Mouse (Mus musculus): ENCODE measurements at regions not wholly inside any gene's neighbourhood (a gene's known extent, or its start where the extent isn't known, plus 50 kb on each side); places are given as distances from the start of the nearest gene placed in this dataset.

GRCm38 (mm10) chr2:146611886-146612521 lies 99.9 kb upstream of the Ralgapa2 start:
- H3K27me3 ChIP-seq (ENCODE audit: control insufficient read depth, insufficient read depth, low read length) = no peaks in the 10 kb centered on the region
- no peaks in the 10 kb centered on the region for H3K36me3 ChIP-seq (ENCODE audit: control insufficient read depth, insufficient read depth, low read length)
- H3K9ac ChIP-seq (ENCODE audit: low read depth, low read length) = no peak overlapping the region
- H3K4me1 ChIP-seq (ENCODE audit: control insufficient read depth, insufficient read depth, low read length) = no peaks in the 10 kb centered on the region
- H3K4me3 ChIP-seq = no peak overlapping the region
- peak; percentile 55 to 73 for DNase-seq
- no peaks in the 10 kb centered on the region for H3K79me2 ChIP-seq (replicated peaks; ENCODE audit: control insufficient read depth, insufficient read depth, low read length)
- intact Hi-C loops (cut with DNase I) = loop anchor here (5.0 kb wide), 3 partner anchors 95 to 655 kb away; no protein-coding TSS in a partner anchor
- 38% methylated on average over 6 of the region's 6 CpGs for WGBS
- TF ChIP-seq CTCF (IDR thresholded peaks at IDR 0.05) (peak; percentile 90), POLR2A (IDR thresholded peaks at IDR 0.05; ENCODE audit: insufficient read depth, low read depth, low read length) (no peak), EP300 (IDR thresholded peaks at IDR 0.05; ENCODE audit: insufficient read depth, low read depth, low read length) (no peak)
- no peak overlapping the region for H3K27ac ChIP-seq

DNA sequence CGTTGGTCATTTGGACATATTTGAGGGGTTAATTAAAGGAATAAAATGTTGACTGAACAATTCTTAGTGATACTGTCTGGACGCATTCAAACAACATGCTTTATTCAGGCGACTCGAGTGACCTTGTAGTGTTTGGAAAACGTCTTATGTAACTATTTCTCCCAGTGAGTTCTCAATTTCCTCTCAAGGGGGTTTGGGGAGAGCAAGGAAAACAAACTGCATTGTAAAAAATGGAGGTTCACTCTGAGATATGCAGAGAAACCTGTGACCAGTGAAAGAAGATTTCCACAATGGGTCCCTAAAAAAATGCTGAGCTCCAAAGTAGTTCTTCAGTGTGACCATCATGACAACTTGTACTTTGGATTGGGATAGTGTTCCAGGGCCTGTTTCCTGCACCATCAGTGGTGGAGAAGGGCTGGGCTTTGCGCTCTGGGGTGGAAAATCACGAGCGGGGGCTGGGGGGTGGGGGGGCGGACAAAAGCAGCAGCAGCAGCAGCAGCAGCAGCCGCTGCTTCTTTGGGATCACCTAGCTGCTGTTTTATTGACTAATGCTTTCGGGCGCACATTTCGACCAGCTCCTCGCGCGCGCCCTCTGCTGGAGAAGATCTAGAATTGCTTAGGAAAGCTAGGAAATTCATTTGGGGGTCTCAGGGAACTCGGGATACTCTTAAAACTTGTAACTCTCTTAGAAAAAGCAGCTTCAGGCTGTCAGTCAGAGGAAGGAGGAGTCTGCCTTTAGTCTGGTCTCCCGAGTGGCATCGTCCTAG lies 100.6 kb upstream of the Ralgapa2 start:
- H3K4me3 ChIP-seq = no peak overlapping the region
- no peak overlapping the region for H3K9ac ChIP-seq (ENCODE audit: low read depth, low read length)
- H3K27ac ChIP-seq = no peak overlapping the region
- H3K79me2 ChIP-seq (replicated peaks; ENCODE audit: control insufficient read depth, insufficient read depth, low read length) = no peaks in the 10 kb centered on the region
- intact Hi-C loops (cut with DNase I) = loop anchor here (1.0 to 5.0 kb wide), 4 partner anchors 95 to 655 kb away; no protein-coding TSS in a partner anchor
- TF ChIP-seq POLR2A (IDR thresholded peaks at IDR 0.05; ENCODE audit: insufficient read depth, low read depth, low read length) = no peak
- TF ChIP-seq CTCF (IDR thresholded peaks at IDR 0.05) = peak; percentile 85
- no peak for TF ChIP-seq EP300 (IDR thresholded peaks at IDR 0.05; ENCODE audit: insufficient read depth, low read depth, low read length)
- 7% methylated on average over 19 of the region's 20 CpGs for WGBS
- no peaks in the 10 kb centered on the region for H3K4me1 ChIP-seq (ENCODE audit: control insufficient read depth, insufficient read depth, low read length)
- no peaks in the 10 kb centered on the region for H3K36me3 ChIP-seq (ENCODE audit: control insufficient read depth, insufficient read depth, low read length)
- no peaks in the 10 kb centered on the region for H3K27me3 ChIP-seq (ENCODE audit: control insufficient read depth, insufficient read depth, low read length)
- peak; percentile 42 to 62 for DNase-seq

DNA sequence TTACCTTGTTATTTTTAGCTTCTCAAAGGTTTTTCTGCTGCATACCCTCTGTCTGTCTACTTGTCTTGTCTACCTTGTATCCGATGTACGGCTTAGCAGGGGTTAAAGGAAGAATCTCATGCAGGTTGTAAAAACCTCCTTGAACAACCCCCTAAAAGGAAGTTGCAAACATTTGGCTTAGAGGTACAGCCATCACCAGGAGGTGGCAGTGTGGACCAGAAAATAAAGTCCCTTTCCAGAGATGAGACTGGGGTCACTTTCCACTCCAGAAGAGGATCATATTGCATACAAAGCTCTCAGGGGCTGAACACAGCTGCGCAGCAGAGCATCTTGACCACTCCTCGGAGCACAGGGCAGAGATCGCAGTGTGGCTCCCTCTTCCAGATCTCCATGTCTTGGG lies 109.0 kb upstream of the Ralgapa2 start:
- Histone ChIP-seq H3K4me1 (ENCODE audit: control insufficient read depth, insufficient read depth, low read length) (no peaks in the 10 kb centered on the region), H3K27me3 (ENCODE audit: control insufficient read depth, insufficient read depth, low read length) (no peaks in the 10 kb centered on the region), H3K4me3 (no peak overlapping the region), H3K27ac (no peak overlapping the region), H3K9ac (ENCODE audit: low read depth, low read length) (no peak overlapping the region), H3K79me2 (replicated peaks; ENCODE audit: control insufficient read depth, insufficient read depth, low read length) (no peaks in the 10 kb centered on the region), H3K36me3 (ENCODE audit: control insufficient read depth, insufficient read depth, low read length) (no peaks in the 10 kb centered on the region)
- intact Hi-C loops (cut with DNase I) = no loop called here
- TF ChIP-seq CTCF (IDR thresholded peaks at IDR 0.05) = peak; percentile 61
- no peak for TF ChIP-seq POLR2A (IDR thresholded peaks at IDR 0.05; ENCODE audit: insufficient read depth, low read depth, low read length)
- peak in 1 of 2 experiments; percentile 20 for DNase-seq
- 18% methylated on average over 5 of the region's 5 CpGs for WGBS

GRCm38 (mm10) chr2:146623052-146623451 lies 110.9 kb upstream of the Ralgapa2 start:
- TF ChIP-seq CTCF (IDR thresholded peaks at IDR 0.05) (no peak), POLR2A (IDR thresholded peaks at IDR 0.05; ENCODE audit: insufficient read depth, low read depth, low read length) (no peak), EP300 (IDR thresholded peaks at IDR 0.05; ENCODE audit: insufficient read depth, low read depth, low read length) (no peak)
- no peaks in the 10 kb centered on the region for H3K79me2 ChIP-seq (replicated peaks; ENCODE audit: control insufficient read depth, insufficient read depth, low read length)
- no peaks in the 10 kb centered on the region for H3K27me3 ChIP-seq (ENCODE audit: control insufficient read depth, insufficient read depth, low read length)
- H3K27ac ChIP-seq = no peak overlapping the region
- DNase-seq = no peak
- H3K4me3 ChIP-seq = no peak overlapping the region
- H3K4me1 ChIP-seq (ENCODE audit: control insufficient read depth, insufficient read depth, low read length) = no peaks in the 10 kb centered on the region
- H3K9ac ChIP-seq (ENCODE audit: low read depth, low read length) = no peak overlapping the region
- intact Hi-C loops (cut with DNase I) = no loop called here
- 80% methylated on average over 1 of the region's 1 CpGs for WGBS
- no peaks in the 10 kb centered on the region for H3K36me3 ChIP-seq (ENCODE audit: control insufficient read depth, insufficient read depth, low read length)

DNA sequence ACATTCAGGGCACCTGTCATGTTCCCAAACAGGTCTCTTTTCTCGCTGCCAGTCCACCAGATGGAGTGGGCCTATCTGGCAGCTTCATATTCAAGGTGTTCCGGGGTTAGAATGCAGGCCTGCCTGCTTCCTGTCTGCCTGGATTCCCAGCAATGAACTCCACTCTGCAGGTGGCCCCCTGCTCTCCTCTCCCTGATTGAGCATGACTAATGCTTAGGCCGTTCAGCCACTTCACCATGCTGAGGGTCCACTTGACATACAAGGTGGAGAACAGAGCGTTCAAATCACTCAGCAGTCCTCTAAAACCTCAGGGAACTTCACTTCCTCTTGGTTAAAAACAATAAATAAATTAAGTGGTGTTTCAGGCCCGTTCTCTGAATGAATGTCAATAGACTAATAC lies 112.1 kb upstream of the Ralgapa2 start:
- intact Hi-C loops (cut with DNase I) = no loop called here
- 68% methylated on average over 5 of the region's 5 CpGs for WGBS
- Histone ChIP-seq H3K4me1 (ENCODE audit: control insufficient read depth, insufficient read depth, low read length) (no peaks in the 10 kb centered on the region), H3K27ac (no peak overlapping the region), H3K4me3 (no peak overlapping the region), H3K79me2 (replicated peaks; ENCODE audit: control insufficient read depth, insufficient read depth, low read length) (no peaks in the 10 kb centered on the region), H3K9ac (ENCODE audit: low read depth, low read length) (no peak overlapping the region), H3K36me3 (ENCODE audit: control insufficient read depth, insufficient read depth, low read length) (no peaks in the 10 kb centered on the region), H3K27me3 (ENCODE audit: control insufficient read depth, insufficient read depth, low read length) (no peaks in the 10 kb centered on the region)
- no peak for DNase-seq
- TF ChIP-seq EP300 (IDR thresholded peaks at IDR 0.05; ENCODE audit: insufficient read depth, low read depth, low read length) = no peak
- TF ChIP-seq CTCF (IDR thresholded peaks at IDR 0.05) = no peak
- no peak for TF ChIP-seq POLR2A (IDR thresholded peaks at IDR 0.05; ENCODE audit: insufficient read depth, low read depth, low read length)

DNA sequence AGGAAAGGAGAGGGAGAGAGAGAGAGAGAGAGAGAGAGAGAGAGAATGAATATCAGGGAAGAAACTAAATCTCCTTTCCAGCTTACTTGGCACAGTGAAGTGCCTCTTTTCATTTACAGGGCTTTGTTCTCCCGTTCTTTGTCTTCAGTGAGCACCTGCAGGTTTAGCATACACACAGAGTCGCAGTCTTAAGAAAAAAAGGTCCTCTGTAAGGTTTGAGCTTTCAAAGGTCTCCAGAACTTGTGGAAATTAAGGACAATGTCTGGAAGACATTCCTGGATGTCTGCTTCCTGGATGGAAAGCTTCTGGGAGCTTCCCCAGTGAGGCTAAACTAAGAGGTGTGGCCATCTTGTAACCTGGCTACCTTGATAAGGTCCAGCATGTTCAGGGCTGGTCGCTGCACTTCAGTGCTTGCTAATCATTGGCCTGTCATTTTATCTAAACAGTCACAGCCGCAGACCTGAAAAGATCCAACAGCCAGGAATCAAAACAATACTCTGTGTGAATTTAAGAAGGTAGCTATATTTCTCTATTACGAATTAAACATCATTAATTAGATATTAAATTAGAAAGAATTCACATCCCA lies 113.1 kb upstream of the Ralgapa2 start:
- Histone ChIP-seq H3K27ac (no peak overlapping the region), H3K4me3 (no peak overlapping the region), H3K36me3 (ENCODE audit: control insufficient read depth, insufficient read depth, low read length) (no peaks in the 10 kb centered on the region), H3K27me3 (ENCODE audit: control insufficient read depth, insufficient read depth, low read length) (no peaks in the 10 kb centered on the region), H3K4me1 (ENCODE audit: control insufficient read depth, insufficient read depth, low read length) (no peaks in the 10 kb centered on the region), H3K79me2 (replicated peaks; ENCODE audit: control insufficient read depth, insufficient read depth, low read length) (no peaks in the 10 kb centered on the region), H3K9ac (ENCODE audit: low read depth, low read length) (no peak overlapping the region)
- DNase-seq = no peak
- 50% methylated on average over 5 of the region's 5 CpGs for WGBS
- intact Hi-C loops (cut with DNase I) = no loop called here
- TF ChIP-seq POLR2A (IDR thresholded peaks at IDR 0.05; ENCODE audit: insufficient read depth, low read depth, low read length) = no peak
- no peak for TF ChIP-seq CTCF (IDR thresholded peaks at IDR 0.05)
- TF ChIP-seq EP300 (IDR thresholded peaks at IDR 0.05; ENCODE audit: insufficient read depth, low read depth, low read length) = no peak

All from heart, adult 2 months (tissue).